Mouse (Mus musculus) hindbrain, embryonic 11.5 days (tissue): ENCODE measurements around the gene Gpatch2. TPM values are rescaled to one million over a fixed set of nuclear protein-coding genes. Genes with fewer than 3 reads are reported as not detected.

Source experiments
- ATAC-seq: fragments of 200-750 bp; cut with Nextera tagmentation; 2 replicates; pipeline ENCODE4 v1.8.0; 2017; ENCODE audit warnings: mild to moderate bottlenecking, moderate TSS enrichment, moderate library complexity; ENCODE audit not compliant: low FRiP score
- DNase-seq: peaks from one replicate; pipeline ENCODE4 v3.0.0-alpha.2; 2015; ENCODE audit warnings: low spot score
- H3K27ac ChIP-seq: fragments of 300-500 bp; sonication (generic); 2 replicates; pipeline ENCODE4 v1.5.1; 2014; ENCODE audit warnings: mild to moderate bottlenecking, low read depth, low read length
- H3K27me3 ChIP-seq: fragments of 300-500 bp; sonication (generic); 2 replicates; pipeline ENCODE4 v1.6.1; 2014; ENCODE audit warnings: mild to moderate bottlenecking, low read length, moderate library complexity, mixed read lengths; ENCODE audit not compliant: control insufficient read depth, insufficient read depth
- H3K36me3 ChIP-seq: fragments of 300-500 bp; sonication (generic); 2 replicates; pipeline ENCODE4 v1.6.1; 2014; ENCODE audit warnings: mild to moderate bottlenecking, low read length, moderate library complexity, mixed read lengths; ENCODE audit not compliant: control insufficient read depth, insufficient read depth
- H3K4me1 ChIP-seq: fragments of 300-500 bp; sonication (generic); replicated peaks from 2 replicates; pipeline ENCODE4 v1.6.1; 2014; ENCODE audit warnings: low read length, mixed read lengths; ENCODE audit not compliant: control insufficient read depth, insufficient read depth
- H3K4me2 ChIP-seq: fragments of 300-500 bp; sonication (generic); replicated peaks from 2 replicates; pipeline ENCODE4 v1.6.1; 2014; ENCODE audit warnings: mild to moderate bottlenecking, low read depth, low read length
- H3K4me3 ChIP-seq: fragments of 300-500 bp; sonication (generic); 2 replicates; pipeline ENCODE4 v1.5.1; 2014; ENCODE audit warnings: low read depth, low read length
- H3K9ac ChIP-seq: fragments of 300-500 bp; sonication (generic); 2 replicates; pipeline ENCODE4 v1.6.1; 2014; ENCODE audit warnings: low read depth, low read length
- H3K9me3 ChIP-seq: fragments of 300-500 bp; sonication (generic); 2 replicates; pipeline ENCODE4 v1.6.1; 2016; ENCODE audit warnings: low read length; ENCODE audit not compliant: control insufficient read depth
- WGBS: fragments of 180-500 bp; shearing (Covaris S2); extraction: QIAGEN DNeasy Blood & Tissue Kit; methylation state at CpG from one replicate; pipeline ENCODE4 v1.1.7; 2014; 5-methylcytosine and 5-hydroxymethylcytosine counted together
- polyA plus RNA-seq: library from polyadenylated mRNA; unstranded; fragments of >200 nt; fragmentation: Nextera tagmentation; extraction: Ambion mirVana; gene quantifications from 2 replicates; pipeline ENCODE4 v1.2.1, GENCODE M21; 2014

Gpatch2 gene
- polyA plus RNA-seq: 24.3 and 30.8 TPM in 2 replicates

DNA sequence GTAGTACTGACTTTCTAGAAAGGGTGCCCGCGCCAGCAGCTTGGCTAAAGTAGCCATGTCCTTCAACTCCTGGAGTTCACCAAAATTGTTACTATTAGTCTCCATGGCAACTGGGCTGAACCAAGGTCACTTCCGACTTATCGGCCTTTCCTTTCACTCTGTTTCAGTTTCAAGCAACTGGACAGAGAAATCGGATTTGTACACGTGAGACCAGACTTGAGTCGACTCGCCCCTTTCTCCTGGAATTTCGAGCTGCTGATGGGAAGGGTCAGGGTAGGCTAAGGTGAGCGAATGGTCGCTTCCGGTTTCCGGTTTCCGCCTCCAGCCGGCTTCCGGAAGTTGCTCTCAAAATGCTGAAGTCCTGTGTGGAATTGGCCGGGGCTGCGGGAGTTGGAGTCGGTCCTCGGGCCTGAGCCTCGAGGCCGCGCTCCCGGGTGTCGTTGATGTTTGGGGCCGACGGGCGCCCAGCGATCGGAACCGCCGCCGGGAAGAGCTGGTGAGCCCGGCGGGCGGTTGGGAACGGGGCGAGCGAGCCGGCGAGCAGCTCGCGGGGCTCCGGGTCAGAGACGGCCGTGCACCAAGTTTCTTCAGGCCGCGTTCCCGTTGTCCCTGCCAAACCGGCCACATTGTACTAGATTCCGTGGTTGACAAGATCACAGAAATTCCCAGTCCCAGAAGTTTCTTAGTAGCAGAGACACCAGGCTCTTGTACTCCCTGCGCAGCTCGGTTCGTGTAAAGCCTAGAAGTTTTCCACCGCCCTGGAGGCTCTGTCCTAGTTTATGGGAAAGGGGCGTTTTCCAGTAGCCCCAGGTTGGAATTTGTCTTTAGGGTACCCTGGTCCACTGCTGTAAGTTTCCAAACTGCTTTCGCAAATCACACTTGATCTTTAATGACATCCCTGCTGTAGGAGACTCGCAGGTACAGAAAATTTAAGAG is at the start of gene Gpatch2, which contains the start of gene Spata17:
Gene Gpatch2, plus strand, starts transcription at position 328 of the 936 bp plus-strand sequence.
Gene Spata17, minus strand, starts transcription at position 285 of the 936 bp plus-strand sequence.
- Histone ChIP-seq H3K9ac (peak within 1 kb of the TSS; percentile 83), H3K4me3 (peak within 1 kb of the TSS; percentile 81)

DNA sequence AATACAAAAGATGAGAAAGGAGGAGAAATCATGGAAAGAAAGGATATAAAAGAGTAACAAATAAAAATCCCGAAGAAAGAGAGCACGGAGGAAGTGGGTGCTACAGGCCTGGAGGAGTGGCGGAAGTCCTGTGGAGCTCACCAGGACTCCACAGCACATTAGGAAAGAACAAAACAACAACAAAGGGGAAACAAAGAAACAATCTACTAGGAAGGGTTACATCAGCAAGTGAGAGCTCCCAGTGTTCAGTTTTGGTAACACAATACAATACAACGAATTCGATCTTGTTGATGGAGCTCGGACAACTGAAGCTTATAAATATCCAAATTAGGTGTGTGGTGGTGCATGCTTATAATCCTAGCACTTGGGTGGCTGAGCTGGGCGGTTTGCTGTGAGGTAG is 45.7 kb upstream of the Gpatch2 start:
- no peak overlapping the region for H3K4me2 ChIP-seq
- no peaks in the 10 kb centered on the region for H3K4me1 ChIP-seq
- no peak overlapping the region for H3K27ac ChIP-seq
- no peak for ATAC-seq
- no peak for DNase-seq
- no peaks in the 10 kb centered on the region for H3K36me3 ChIP-seq
- H3K4me3 ChIP-seq: no peak overlapping the region
- WGBS: 62% methylated on average over 7 of the region's 7 CpGs
- H3K9me3 ChIP-seq: no peaks in the 10 kb centered on the region
- H3K9ac ChIP-seq: no peak overlapping the region
- no peaks in the 10 kb centered on the region for H3K27me3 ChIP-seq

More for the DNA sequence above, at the start of gene Gpatch2, which contains the start of gene Spata17:
- H3K27ac ChIP-seq: no peak within 1 kb of the TSS
- H3K4me2 ChIP-seq: peak within 1 kb of the TSS; percentile 78
- no peaks in the 10 kb centered on the region for H3K36me3 ChIP-seq
- DNase-seq (peak; percentile 91), ATAC-seq (peak; percentile 93)
- H3K9me3 ChIP-seq: no peaks in the 10 kb centered on the region
- no peaks in the 10 kb centered on the region for H3K27me3 ChIP-seq
- H3K4me1 ChIP-seq: no peaks in the 10 kb centered on the region
- under 1% methylated on average over 58 of the region's 58 CpGs for WGBS

- no peak overlapping the region for H3K9ac ChIP-seq
- WGBS: 79% methylated on average over 3 of the region's 3 CpGs
- H3K4me3 ChIP-seq: no peak overlapping the region
- no peaks in the 10 kb centered on the region for H3K27me3 ChIP-seq
- DNase-seq: no peak
- no peak for ATAC-seq
- no peaks in the 10 kb centered on the region for H3K36me3 ChIP-seq
- no peaks in the 10 kb centered on the region for H3K9me3 ChIP-seq
- no peak overlapping the region for H3K27ac ChIP-seq
- H3K4me2 ChIP-seq: no peak overlapping the region
- no peaks in the 10 kb centered on the region for H3K4me1 ChIP-seq
Measured at GRCm38 (mm10) chr1:187170361-187170760, 44.9 kb upstream of the Gpatch2 start.

GRCm38 (mm10) chr1:187175991-187176390 is 39.3 kb upstream of the Gpatch2 start:
- WGBS: 92% methylated on average over 1 of the region's 1 CpGs
- no peak for ATAC-seq

DNA sequence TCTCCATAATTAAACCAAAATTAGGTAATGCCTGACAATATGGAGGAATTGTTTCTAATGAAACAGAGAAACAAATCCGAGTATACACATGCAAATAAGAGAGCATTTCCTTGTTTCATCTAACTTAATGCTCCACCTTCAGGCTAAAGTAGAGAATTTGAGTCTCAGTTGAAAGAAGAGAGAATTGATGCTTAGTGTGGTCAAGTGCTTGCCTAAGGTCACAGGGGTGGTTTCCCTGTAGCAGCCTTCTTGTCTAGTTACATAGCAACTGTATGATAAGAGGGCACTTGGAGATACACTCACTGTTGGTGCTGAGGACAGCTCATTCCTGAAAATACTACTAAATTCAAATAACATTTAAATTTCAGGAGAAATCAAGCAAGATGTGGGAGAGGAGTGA is 36.8 kb upstream of the Gpatch2 start:
- Histone ChIP-seq H3K9me3 (no peaks in the 10 kb centered on the region), H3K27ac (no peak overlapping the region), H3K4me3 (no peak overlapping the region), H3K4me1 (no peaks in the 10 kb centered on the region), H3K36me3 (no peaks in the 10 kb centered on the region), H3K4me2 (no peak overlapping the region), H3K9ac (no peak overlapping the region), H3K27me3 (no peaks in the 10 kb centered on the region)
- WGBS: 66% methylated on average over 1 of the region's 1 CpGs
- DNase-seq: no peak
- no peak for ATAC-seq

More at GRCm38 (mm10) chr1:187175991-187176390, 39.3 kb upstream of the Gpatch2 start:
- H3K4me3 ChIP-seq: no peak overlapping the region
- H3K27me3 ChIP-seq: no peaks in the 10 kb centered on the region
- no peaks in the 10 kb centered on the region for H3K36me3 ChIP-seq
- DNase-seq: no peak
- H3K4me1 ChIP-seq: no peaks in the 10 kb centered on the region
- no peaks in the 10 kb centered on the region for H3K9me3 ChIP-seq
- H3K9ac ChIP-seq: no peak overlapping the region
- no peak overlapping the region for H3K27ac ChIP-seq
- no peak overlapping the region for H3K4me2 ChIP-seq

DNA sequence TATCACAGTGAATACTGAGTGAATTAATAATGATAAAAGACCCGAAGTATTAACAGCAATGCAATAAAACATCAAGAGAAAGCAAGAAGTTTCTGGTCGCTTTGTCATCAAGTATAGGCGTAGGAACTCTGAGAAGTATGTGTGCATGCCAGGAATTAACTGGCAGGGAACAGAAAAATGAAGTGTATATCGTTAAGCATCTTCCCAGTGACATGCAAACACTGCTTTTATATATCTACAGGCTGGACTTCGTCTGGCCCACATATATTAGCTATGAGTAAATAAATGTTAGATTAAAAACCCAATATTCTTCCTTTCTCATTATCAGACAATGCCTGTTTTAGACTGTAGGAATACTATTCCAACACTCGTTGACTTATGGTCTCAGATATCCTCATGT is 9.8 kb upstream of the Gpatch2 start:
- 87% methylated on average over 6 of the region's 6 CpGs for WGBS
- Histone ChIP-seq H3K4me3 (no peak overlapping the region), H3K36me3 (no peaks in the 10 kb centered on the region), H3K27ac (no peak overlapping the region), H3K9me3 (no peaks in the 10 kb centered on the region), H3K27me3 (no peaks in the 10 kb centered on the region), H3K4me2 (no peak overlapping the region), H3K9ac (no peak overlapping the region), H3K4me1 (no peaks in the 10 kb centered on the region)
- DNase-seq (no peak), ATAC-seq (no peak)

DNA sequence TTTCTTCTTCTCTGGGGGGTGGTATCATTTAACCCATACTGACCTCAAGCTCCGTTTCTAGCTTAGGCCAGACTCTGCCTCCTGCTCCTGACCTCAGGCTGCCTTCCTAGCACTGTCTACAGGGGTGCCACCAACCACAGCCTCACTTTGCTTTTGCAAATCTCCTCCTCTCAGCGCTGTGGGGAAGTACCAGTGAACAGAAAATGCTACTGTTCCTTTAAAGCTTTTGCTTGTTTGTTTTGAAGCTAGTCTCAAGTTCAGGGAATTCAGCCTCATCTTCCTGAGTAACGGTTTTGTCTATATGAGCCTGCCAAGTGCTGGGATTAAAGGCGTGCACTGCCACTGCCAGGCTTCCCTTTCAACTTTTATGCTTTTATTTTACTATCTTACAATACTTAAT is 5.8 kb upstream of the Gpatch2 start:
- no peak for DNase-seq
- no peak overlapping the region for H3K27ac ChIP-seq
- H3K9me3 ChIP-seq: no peaks in the 10 kb centered on the region
- WGBS: 65% methylated on average over 4 of the region's 4 CpGs
- H3K4me1 ChIP-seq: no peaks in the 10 kb centered on the region
- H3K4me3 ChIP-seq: no peak overlapping the region
- ATAC-seq: no peak
- H3K27me3 ChIP-seq: no peaks in the 10 kb centered on the region
- no peak overlapping the region for H3K4me2 ChIP-seq
- H3K36me3 ChIP-seq: no peaks in the 10 kb centered on the region
- H3K9ac ChIP-seq: no peak overlapping the region

- H3K9me3 ChIP-seq: no peaks in the 10 kb centered on the region
- H3K4me1 ChIP-seq: no peaks in the 10 kb centered on the region
- WGBS: 89% methylated on average over 4 of the region's 4 CpGs
- no peaks in the 10 kb centered on the region for H3K27me3 ChIP-seq
- no peak overlapping the region for H3K27ac ChIP-seq
- H3K36me3 ChIP-seq: no peaks in the 10 kb centered on the region
- ATAC-seq (no peak), DNase-seq (no peak)
- H3K4me2 ChIP-seq: no peak overlapping the region
- no peak overlapping the region for H3K4me3 ChIP-seq
- H3K9ac ChIP-seq: no peak overlapping the region
Measured at GRCm38 (mm10) chr1:187210736-187211135, 4.6 kb upstream of the Gpatch2 start.
